Mouse (Mus musculus) cerebellum, postnatal 4 days (tissue): Measurements from ENCODE around the gene Hoxd9.

ENCODE experiments used
- DNase-seq, 2 experiments: peaks; one replicate each; pipeline ENCODE4 v3.0.0; 2022; ENCODE audit warnings: low spot score in 2 of 2, mixed read lengths in 1 of 2

Hoxd9 gene

DNA sequence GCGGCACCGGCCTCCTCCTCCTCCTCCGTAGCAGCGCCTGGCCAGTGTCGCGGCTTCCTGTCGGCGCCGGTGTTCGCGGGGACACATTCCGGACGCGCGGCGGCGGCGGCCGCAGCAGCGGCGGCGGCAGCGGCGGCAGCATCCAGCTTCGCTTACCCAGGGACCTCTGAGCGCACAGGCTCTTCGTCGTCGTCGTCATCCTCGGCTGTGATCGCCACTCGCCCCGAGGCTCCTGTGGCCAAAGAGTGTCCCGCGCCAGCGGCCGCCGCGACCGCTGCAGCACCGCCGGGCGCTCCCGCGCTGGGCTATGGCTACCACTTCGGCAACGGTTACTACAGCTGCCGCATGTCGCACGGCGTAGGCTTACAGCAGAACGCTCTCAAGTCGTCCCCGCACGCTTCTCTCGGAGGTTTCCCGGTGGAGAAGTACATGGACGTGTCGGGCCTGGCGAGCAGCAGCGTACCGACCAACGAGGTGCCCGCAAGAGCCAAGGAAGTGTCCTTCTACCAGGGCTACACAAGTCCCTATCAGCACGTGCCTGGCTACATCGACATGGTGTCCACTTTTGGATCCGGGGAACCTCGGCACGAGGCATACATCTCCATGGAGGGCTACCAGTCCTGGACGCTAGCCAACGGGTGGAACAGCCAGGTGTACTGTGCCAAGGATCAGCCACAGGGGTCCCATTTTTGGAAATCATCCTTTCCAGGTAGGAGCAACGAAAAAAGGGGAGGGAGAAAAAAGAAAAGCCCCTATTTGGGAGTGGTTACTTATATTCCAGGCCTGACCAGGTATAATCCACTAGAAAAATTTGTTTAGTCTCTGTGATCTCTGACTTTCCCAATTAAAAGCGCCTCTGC lies 28.9 kb upstream of the Hoxd9 start:
- no peak for DNase-seq

DNA sequence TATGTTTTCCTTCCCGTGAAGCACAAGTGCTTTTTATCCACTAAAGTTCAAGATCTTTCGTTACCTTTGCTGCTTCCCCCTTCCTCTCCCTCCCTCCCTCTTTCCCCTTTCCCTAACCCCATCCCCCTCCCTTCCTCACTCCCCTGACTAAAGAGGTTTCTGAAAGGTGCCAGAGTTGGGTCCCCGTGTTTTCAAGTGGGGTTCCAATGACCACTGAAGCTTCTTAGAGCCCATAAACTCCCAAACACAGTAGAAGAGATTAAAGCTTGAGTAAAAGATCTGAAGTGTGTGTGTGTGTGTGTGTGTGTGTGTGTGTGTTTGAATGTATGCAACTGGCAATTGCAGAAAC lies 28.3 kb upstream of the Hoxd9 start:
- DNase-seq = no peak

GRCm38 (mm10) chr2:74669650-74670235 lies 27.8 kb upstream of the Hoxd9 start:
- DNase-seq = no peak

- DNase-seq = no peak
These were observed 26.8 kb upstream of the Hoxd9 start for GRCm38 (mm10) chr2:74670632-74671188.

DNA sequence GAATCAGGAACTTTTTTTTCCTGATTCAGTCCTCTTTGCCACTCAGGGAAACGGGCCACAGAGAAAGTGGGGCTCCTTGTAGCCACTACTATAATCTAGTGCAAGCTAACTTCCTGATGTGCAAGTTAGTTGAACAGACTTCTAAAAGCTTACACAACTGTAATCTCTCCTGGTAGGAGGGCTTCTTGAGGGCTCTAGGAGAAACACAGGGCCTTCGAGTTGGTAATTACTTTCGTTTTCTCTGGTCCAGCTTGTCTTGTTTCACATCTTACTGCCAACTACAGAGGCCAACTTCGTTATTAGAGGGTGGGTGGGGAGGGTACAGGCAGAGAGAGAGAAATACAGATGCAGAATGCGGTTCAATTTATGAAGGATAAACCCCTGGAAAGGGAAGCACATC lies 25.7 kb upstream of the Hoxd9 start:
- DNase-seq = no peak

GRCm38 (mm10) chr2:74672481-74673362 lies 24.8 kb upstream of the Hoxd9 start:
- peak in 1 of 2 experiments; percentile 78 for DNase-seq

DNA sequence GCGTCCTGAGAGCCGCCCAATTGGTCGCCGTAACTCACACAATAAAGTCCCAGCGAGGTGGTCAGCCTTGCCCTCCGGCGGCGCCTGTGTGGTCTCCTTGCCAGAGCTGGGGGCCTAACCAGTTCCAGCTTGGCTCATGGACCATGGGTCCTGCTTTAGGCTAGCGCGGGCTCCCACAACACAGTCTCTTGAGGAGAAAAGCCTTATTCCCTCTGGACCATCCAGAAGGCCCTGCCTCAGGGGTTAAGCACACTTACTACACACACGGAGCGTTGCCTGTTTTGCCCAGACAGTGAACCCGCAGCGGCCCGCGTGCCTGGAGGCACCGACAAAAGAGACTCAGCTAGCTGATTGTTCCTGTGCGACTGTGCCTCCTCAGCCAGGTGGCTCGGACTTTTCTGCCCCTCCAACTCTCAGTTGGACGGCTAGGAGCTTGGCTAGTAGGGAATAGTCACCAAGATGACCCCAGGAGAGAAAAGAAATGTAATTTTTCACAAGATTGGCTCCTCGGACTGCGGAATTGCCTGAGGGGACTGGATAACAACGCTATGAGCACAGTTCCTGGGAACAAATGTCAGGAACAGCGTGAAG lies 23.6 kb upstream of the Hoxd9 start:
- DNase-seq = no peak

- DNase-seq = no peak
These were observed 22.5 kb upstream of the Hoxd9 start, which contains the start of gene Hoxd12 for GRCm38 (mm10) chr2:74674881-74675665. Gene Hoxd12, plus strand, starts transcription at chr2:74675013.

DNA sequence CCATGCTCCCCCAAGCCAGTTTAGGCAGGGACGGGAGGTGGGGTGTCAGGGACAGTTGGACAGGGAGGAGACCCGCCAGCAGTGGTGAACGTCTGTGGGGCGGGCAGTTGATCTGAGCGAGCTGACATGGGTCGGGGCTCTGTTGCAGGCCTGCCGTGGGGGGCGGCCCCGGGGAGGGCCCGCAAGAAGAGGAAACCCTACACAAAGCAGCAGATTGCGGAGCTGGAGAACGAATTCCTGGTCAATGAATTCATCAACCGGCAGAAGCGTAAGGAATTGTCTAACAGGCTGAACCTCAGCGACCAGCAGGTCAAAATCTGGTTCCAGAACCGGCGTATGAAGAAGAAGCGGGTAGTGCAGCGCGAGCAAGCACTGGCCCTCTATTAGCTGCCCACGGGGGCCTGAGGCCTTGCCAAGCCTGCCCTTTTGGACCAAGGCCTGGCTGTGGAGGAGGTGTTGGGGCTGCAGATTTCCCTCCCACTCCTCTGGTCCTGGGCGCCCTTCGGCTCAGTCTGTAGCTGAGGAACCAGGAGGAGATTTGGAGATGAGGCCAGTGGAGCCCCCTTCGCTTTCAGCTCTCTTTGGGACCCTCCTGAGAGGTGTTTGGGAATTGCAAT lies 21.8 kb upstream of the Hoxd9 start:
- no peak for DNase-seq

GRCm38 (mm10) chr2:74676376-74677052 lies 21.0 kb upstream of the Hoxd9 start:
- DNase-seq = no peak

DNA sequence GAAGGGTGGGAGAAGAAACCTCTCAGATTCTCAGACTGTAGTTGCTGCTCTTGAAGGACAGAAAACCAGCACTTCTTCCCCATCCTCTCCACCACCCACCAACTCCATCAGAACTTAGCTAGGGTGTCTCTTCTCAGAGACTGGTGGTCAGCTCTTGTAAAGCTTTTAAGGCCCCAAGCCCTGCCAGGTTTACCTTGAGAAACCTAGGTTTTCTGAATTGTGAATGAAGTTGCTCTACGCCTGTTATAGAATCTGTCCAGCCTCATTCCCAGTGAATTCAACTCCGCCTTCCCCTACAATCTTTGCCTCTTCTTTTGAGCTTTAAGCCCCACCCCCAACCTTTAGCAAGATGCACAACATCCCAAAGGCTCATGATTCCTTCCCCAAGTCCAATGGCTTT lies 20.4 kb upstream of the Hoxd9 start:
- no peak for DNase-seq

GRCm38 (mm10) chr2:74678891-74679595 lies 18.5 kb upstream of the Hoxd9 start, which contains the start of gene Hoxd11:
Gene Hoxd11, plus strand, starts transcription at chr2:74679557.
- DNase-seq = no peak

- DNase-seq = no peak
These were observed 17.9 kb upstream of the Hoxd9 start for GRCm38 (mm10) chr2:74679596-74679971.

DNA sequence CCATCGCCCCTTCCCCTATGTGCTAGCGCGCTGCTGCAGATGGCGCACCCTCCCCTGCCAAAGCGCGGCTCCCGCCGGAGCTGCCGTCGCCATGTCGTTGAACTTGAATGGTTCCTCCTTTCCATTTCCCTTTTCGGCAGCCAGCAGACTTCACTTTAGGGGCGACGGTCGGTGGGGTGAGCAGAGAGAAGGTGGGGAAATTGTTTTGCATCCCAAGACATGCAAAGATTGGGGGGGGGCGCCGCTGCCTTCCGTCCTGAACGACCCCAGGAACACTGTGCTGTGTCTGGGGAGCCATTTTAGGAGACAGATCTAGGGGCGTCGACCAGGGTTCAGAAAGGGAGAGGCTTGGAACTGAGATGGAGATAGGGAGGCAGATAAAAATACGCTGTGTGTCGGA lies 17.5 kb upstream of the Hoxd9 start:
- no peak for DNase-seq

GRCm38 (mm10) chr2:74680561-74681398 lies 16.7 kb upstream of the Hoxd9 start:
- DNase-seq = no peak

GRCm38 (mm10) chr2:74681594-74682531 lies 15.7 kb upstream of the Hoxd9 start:
- DNase-seq = no peak

DNA sequence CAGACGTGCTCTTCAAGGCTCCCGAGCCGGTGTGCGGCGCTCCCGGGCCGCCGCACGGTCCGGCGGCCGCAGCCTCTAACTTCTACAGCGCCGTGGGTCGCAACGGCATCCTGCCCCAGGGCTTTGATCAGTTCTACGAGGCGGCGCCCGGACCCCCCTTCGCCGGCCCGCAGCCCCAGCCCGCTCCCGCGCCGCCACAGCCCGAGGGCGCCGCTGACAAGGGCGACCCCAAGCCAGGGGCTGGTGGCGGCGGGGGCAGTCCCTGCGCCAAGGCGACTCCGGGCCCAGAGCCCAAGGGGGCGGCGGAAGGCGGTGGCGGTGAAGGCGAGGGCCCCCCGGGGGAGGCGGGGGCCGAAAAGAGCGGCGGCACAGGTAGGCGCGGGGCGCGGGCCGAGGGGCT lies 14.7 kb upstream of the Hoxd9 start:
- no peak for DNase-seq
